Mouse (Mus musculus): Measurements from ENCODE around the gene Gmppb. TPM values are rescaled to one million over a fixed set of nuclear protein-coding genes. Genes with fewer than 3 reads are reported as not detected.

Gmppb gene
- total RNA-seq, 2 experiments from 2014 or later, result 17.5 to 17.7 TPM

GRCm38 (mm10) chr9:108067900-108068299 lies 18.9 kb downstream of the Gmppb start:
- H3K4me3 ChIP-seq, result no peak overlapping the region
- TF ChIP-seq CTCF (conservative IDR thresholded peaks at IDR 0.05), result peak; percentile 98
- no peak overlapping the region for H3K27ac ChIP-seq
- DNase-seq (ENCODE audit: low spot score in 2 of 2), result peak; percentile 78 to 90

GRCm38 (mm10) chr9:108069007-108069406 lies 20.0 kb downstream of the Gmppb start:
- H3K4me3 ChIP-seq, result no peak overlapping the region
- H3K27ac ChIP-seq, result no peak overlapping the region
- no peak for TF ChIP-seq CTCF (conservative IDR thresholded peaks at IDR 0.05)
- no peak for DNase-seq (ENCODE audit: low spot score in 2 of 2)

GRCm38 (mm10) chr9:108069529-108069928 lies 20.5 kb downstream of the Gmppb start:
- H3K4me3 ChIP-seq, result no peak overlapping the region
- TF ChIP-seq CTCF (conservative IDR thresholded peaks at IDR 0.05), result no peak
- H3K27ac ChIP-seq, result no peak overlapping the region
- DNase-seq (ENCODE audit: low spot score in 2 of 2), result no peak

GRCm38 (mm10) chr9:108071801-108072200 lies 22.8 kb downstream of the Gmppb start:
- H3K4me3 ChIP-seq, result no peak overlapping the region
- no peak for TF ChIP-seq CTCF (conservative IDR thresholded peaks at IDR 0.05)
- DNase-seq (ENCODE audit: low spot score in 2 of 2), result no peak
- H3K27ac ChIP-seq, result no peak overlapping the region

DNA sequence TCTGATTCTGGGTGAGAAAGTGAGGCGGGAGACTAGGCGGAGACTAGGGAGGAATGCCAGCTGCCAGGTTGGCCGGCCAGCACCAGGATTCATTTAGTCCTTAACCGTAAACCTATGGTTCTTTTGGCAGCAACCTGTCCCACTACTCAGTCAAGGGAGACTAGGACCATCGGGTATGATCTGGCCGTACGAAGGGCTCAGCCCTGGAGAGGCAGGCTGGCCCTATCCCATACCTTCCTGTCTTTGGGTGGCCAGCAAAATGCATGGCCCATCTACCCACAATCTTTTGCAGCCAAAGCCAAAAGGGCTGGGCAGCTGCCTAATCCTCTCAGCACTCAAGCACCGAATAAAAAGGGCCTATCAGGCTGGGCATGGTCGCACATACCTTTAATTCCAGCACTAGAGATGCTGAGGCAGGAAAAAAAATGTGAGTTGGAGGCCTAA lies 23.5 kb downstream of the Gmppb start:
- no peak for TF ChIP-seq CTCF (conservative IDR thresholded peaks at IDR 0.05)
- Histone ChIP-seq H3K27ac (no peak overlapping the region), H3K4me3 (no peak overlapping the region)
- DNase-seq (ENCODE audit: low spot score in 2 of 2), result no peak

- H3K4me3 ChIP-seq, result no peak overlapping the region
- TF ChIP-seq CTCF (conservative IDR thresholded peaks at IDR 0.05), result no peak
- DNase-seq (ENCODE audit: low spot score in 2 of 2), result no peak
- no peak overlapping the region for H3K27ac ChIP-seq
These were observed 24.3 kb downstream of the Gmppb start for GRCm38 (mm10) chr9:108073141-108073930.

DNA sequence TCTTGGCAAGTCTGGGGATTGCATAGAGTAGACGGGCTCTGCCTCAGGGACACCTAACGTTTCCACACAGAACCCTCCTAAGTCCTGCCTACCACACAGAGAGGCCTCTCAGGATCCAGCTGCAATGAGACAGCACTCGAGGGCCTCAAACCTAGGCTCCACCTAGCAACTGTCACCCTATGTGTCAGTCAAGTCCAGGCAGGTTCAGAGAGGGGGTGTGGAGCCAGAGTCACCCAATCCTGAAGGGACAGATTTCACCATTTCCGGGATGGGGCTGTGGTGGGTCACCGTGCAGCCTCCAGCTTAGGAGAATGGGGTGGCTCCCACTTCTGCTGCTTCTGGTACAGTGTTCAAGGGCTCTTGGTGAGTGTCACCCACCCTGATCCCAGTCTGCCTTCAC lies 31.1 kb downstream of the Gmppb start, which contains the start of gene Mst1:
TSS of gene Mst1 (plus strand) at position 269 of the 400 bp plus-strand sequence.
- Histone ChIP-seq H3K27ac (peak within 1 kb of the TSS; percentile 95), H3K4me3 (peak within 1 kb of the TSS; percentile 86)
- no peak for DNase-seq (ENCODE audit: low spot score in 2 of 2)
- no peak for TF ChIP-seq CTCF (conservative IDR thresholded peaks at IDR 0.05)

- H3K4me3 ChIP-seq, result no peak overlapping the region
- DNase-seq (ENCODE audit: low spot score in 2 of 2), result no peak
- TF ChIP-seq CTCF (conservative IDR thresholded peaks at IDR 0.05), result no peak
These were observed 33.5 kb downstream of the Gmppb start for GRCm38 (mm10) chr9:108082549-108082948.

GRCm38 (mm10) chr9:108082988-108083431 lies 34.0 kb downstream of the Gmppb start, which contains the start of gene Rnf123:
Gene Rnf123, minus strand, starts transcription at chr9:108083346.
- no peak within 1 kb of the TSS for H3K4me3 ChIP-seq

More at GRCm38 (mm10) chr9:108082549-108082948, 33.5 kb downstream of the Gmppb start:
- no peak overlapping the region for H3K27ac ChIP-seq

DNA sequence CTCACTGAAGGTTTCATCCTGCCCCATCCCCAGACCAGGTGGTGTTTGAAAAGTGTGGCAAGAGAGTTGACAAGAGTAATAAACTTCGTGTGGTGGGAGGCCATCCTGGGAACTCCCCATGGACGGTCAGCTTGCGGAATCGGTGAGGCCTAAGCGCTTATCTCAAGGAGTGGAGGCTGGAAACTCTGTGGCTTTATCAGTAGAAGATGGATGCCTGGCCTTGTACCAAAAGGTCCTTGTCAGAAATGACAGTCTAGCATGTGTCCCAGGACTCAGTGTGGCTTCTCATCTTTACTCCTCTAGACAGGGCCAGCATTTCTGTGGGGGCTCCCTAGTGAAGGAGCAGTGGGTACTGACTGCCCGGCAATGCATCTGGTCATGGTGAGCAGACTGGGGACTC lies 34.5 kb downstream of the Gmppb start:
- TF ChIP-seq CTCF (conservative IDR thresholded peaks at IDR 0.05), result no peak
- Histone ChIP-seq H3K27ac (no peak overlapping the region), H3K4me3 (no peak overlapping the region)
- no peak for DNase-seq (ENCODE audit: low spot score in 2 of 2)

More at GRCm38 (mm10) chr9:108082988-108083431, 34.0 kb downstream of the Gmppb start, which contains the start of gene Rnf123:
- no peak for TF ChIP-seq CTCF (conservative IDR thresholded peaks at IDR 0.05)
- DNase-seq (ENCODE audit: low spot score in 2 of 2), result no peak
- no peak within 1 kb of the TSS for H3K27ac ChIP-seq

DNA sequence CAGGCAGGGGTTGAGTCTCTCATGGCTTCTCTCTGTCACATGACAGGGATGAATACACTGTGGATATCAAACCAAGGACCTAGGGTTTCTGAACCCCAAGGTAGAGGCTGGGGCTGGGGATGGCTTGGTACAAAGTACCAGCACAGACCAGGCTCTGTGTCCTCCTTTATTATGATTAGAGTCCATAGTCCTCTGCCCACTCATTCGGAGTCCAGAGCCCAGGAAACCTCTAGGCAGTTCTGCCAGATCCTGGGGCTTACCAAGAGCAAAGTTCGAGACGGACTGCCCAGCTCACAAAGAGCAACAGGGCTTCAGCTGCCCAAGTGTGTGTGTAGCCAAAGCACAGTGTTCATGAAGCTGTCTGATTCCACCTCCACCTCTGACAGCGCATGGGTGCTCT lies 36.2 kb downstream of the Gmppb start:
- DNase-seq (ENCODE audit: low spot score in 2 of 2), result no peak
- H3K4me3 ChIP-seq, result no peak overlapping the region
- H3K27ac ChIP-seq, result no peak overlapping the region
- TF ChIP-seq CTCF (conservative IDR thresholded peaks at IDR 0.05), result no peak

DNA sequence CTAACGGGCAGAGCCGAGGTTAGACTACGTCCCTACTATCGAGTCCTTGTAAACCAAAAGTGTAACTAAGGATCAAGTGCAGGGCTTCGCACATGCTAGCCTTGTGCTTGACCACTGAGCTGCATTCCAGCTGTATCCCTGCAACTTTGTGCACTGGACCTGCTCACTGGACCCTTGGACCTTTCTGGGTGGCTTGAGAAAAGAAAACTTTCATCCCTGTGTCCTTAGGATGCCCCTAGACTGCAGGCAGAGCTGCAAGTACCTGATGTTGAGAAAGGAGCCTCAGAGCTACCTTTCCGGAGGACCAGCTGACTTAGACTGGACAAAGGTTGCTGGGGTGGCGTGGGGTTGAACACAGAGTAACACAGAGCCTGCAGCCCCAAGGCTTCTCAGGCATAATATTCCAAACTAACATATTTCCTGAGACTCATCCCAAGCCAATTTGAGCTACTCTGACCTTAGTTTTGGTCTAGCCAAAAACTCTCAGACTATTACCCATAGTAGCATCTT lies 41.6 kb downstream of the Gmppb start:
- no peak for DNase-seq (ENCODE audit: low spot score in 2 of 2)
- Histone ChIP-seq H3K4me3 (no peak overlapping the region), H3K27ac (no peak overlapping the region)
- TF ChIP-seq CTCF (conservative IDR thresholded peaks at IDR 0.05), result no peak

DNA sequence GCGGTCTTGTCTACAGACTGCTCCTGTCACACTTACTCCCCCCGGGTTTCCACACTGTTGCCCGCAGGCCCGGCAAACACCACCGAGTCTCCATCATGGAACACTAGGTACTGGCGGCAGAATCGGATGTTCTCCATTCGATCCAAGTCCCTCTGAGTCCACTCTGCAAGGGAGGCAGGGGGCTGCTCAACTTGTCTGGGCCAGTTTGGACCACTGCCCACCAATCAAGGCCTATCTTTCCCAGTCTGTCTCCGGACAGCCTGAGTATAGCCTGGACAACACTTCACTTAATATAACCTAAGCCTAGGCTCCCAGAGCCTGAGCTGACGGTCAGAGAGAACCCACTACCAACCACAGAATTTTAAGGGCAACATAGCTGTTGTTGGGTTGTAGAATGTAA lies 44.5 kb downstream of the Gmppb start:
- no peak for TF ChIP-seq CTCF (conservative IDR thresholded peaks at IDR 0.05)
- Histone ChIP-seq H3K4me3 (peak overlapping the region; percentile 65), H3K27ac (peak overlapping the region; percentile 86)
- no peak for DNase-seq (ENCODE audit: low spot score in 2 of 2)

All from layer of hippocampus, adult 2 months (tissue).